Mouse (Mus musculus): Measurements from ENCODE around the gene Cadps. TPM values are rescaled to one million over a fixed set of nuclear protein-coding genes. Genes with fewer than 3 reads are reported as not detected.
A peak's percentile ranks its signal among the peaks of the same experiment; 100 is the strongest.

The Cadps gene
- polyA plus RNA-seq, 1 experiment from 2014 or later = 12.6 TPM

DNA sequence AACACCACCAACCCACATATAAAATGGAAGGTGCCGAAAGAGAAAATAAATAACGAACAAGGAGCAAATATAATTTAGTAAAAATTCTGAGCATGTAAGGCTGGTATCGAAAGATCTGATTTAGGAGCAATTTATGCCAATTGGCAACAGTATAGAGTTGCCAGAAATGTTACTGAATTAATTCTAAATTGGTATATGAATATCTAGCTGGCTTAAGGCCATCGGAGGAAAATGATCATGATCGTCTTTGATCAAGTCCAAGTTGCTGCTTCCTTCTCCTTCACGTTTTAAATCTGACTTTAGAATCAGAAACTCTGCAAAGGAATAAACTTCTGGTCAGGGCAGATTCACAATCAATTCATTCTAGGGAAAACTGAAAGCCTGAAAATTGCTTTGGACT, 374.0 kb downstream of the Cadps start:
- Histone ChIP-seq H3K4me3 (ENCODE audit: low read depth, low read length) (no peak overlapping the region), H3K27ac (ENCODE audit: low read depth, low read length) (no peak overlapping the region), H3K4me2 (no peak overlapping the region), H3K9ac (ENCODE audit: low read length) (no peak overlapping the region), H3K36me3 (ENCODE audit: control insufficient read depth, insufficient read depth, low read length) (no peaks in the 10 kb centered on the region), H3K27me3 (ENCODE audit: control insufficient read depth, insufficient read depth, low read length) (no peaks in the 10 kb centered on the region), H3K4me1 (ENCODE audit: control insufficient read depth, insufficient read depth, low read length) (no peaks in the 10 kb centered on the region), H3K9me3 (ENCODE audit: control insufficient read depth, low read length) (no peaks in the 10 kb centered on the region)
- ATAC-seq (ENCODE audit: low FRiP score) (no peak), DNase-seq (ENCODE audit: low spot score, missing footprints) (no peak)
- 91% methylated on average over 6 of the region's 6 CpGs for WGBS

DNA sequence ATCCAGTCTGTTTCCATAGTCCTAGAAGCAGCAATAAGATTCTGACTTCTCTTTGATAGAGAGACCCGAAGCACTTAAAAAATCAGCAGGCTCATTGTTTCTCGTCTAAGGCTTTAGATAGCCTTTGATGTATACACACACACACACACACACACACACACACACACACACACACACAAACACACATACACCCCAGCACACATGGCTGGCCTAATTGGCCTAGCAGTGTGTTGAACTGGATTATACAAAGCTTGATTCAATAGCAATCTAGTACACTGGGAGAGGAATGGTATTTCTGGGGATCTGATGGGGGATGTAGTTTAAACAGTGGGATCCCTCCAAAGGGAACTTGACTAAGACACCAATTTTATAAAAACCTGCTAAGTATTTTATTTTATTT, 381.9 kb downstream of the Cadps start:
- Histone ChIP-seq H3K27ac (ENCODE audit: low read depth, low read length) (no peak overlapping the region), H3K9ac (ENCODE audit: low read length) (no peak overlapping the region), H3K4me3 (ENCODE audit: low read depth, low read length) (no peak overlapping the region), H3K4me1 (ENCODE audit: control insufficient read depth, insufficient read depth, low read length) (no peaks in the 10 kb centered on the region), H3K4me2 (no peak overlapping the region), H3K36me3 (ENCODE audit: control insufficient read depth, insufficient read depth, low read length) (no peaks in the 10 kb centered on the region), H3K9me3 (ENCODE audit: control insufficient read depth, low read length) (no peaks in the 10 kb centered on the region), H3K27me3 (ENCODE audit: control insufficient read depth, insufficient read depth, low read length) (no peaks in the 10 kb centered on the region)
- WGBS = 47% methylated on average over 2 of the region's 2 CpGs
- ATAC-seq (ENCODE audit: low FRiP score) (0 out of 2 replicates have a peak, but pooled peaks have one; percentile 33), DNase-seq (ENCODE audit: low spot score, missing footprints) (no peak)

DNA sequence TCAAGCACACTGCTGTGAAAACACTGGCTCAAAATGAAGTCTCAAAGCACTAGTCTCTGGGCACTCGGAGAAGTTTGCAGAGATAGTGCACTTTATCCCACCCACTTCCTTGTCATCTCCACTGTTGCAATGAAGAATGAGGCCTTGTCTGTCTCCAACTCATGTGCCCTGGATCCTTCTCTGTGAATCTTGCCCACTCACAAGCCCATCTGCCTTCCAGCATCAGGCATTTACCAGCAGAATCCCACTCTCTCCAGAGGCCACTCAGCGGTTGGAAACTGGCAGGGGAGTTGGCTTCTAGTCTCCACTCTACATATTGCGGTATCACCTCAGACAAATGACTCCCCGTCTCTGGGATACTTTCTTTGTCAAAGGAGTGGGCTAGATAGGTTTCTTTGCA, 384.9 kb downstream of the Cadps start:
- ATAC-seq (ENCODE audit: low FRiP score) = no peak
- Histone ChIP-seq H3K9ac (ENCODE audit: low read length) (no peak overlapping the region), H3K27me3 (ENCODE audit: control insufficient read depth, insufficient read depth, low read length) (no peaks in the 10 kb centered on the region), H3K36me3 (ENCODE audit: control insufficient read depth, insufficient read depth, low read length) (no peaks in the 10 kb centered on the region), H3K4me2 (no peak overlapping the region), H3K9me3 (ENCODE audit: control insufficient read depth, low read length) (no peaks in the 10 kb centered on the region), H3K27ac (ENCODE audit: low read depth, low read length) (no peak overlapping the region), H3K4me1 (ENCODE audit: control insufficient read depth, insufficient read depth, low read length) (no peaks in the 10 kb centered on the region), H3K4me3 (ENCODE audit: low read depth, low read length) (no peak overlapping the region)
- DNase-seq (ENCODE audit: low spot score, missing footprints) = no peak
- 82% methylated on average over 4 of the region's 4 CpGs for WGBS

DNA sequence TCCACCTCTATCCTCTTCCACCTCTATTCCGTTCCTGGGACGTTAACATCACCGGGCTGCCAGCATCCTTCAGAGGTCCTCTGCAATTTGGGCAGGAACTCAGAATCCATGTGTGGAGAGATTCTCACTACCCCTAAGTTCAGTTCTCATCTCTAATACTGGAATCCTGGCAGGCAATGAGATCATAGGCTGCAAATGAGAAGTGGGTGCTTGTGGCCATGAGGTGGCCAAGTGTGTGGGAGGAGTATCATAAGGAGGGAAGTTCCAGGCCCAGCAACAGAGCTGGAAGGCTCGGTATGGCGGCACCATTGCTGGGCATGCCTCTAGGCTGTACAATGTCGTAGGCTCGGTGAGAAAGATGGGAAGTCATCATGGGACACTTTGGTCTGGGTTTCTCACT, 385.5 kb downstream of the Cadps start:
- no peaks in the 10 kb centered on the region for H3K36me3 ChIP-seq (ENCODE audit: control insufficient read depth, insufficient read depth, low read length)
- H3K4me3 ChIP-seq (ENCODE audit: low read depth, low read length) = no peak overlapping the region
- ATAC-seq (ENCODE audit: low FRiP score) (no peak), DNase-seq (ENCODE audit: low spot score, missing footprints) (no peak)
- H3K27me3 ChIP-seq (ENCODE audit: control insufficient read depth, insufficient read depth, low read length) = no peaks in the 10 kb centered on the region
- no peaks in the 10 kb centered on the region for H3K9me3 ChIP-seq (ENCODE audit: control insufficient read depth, low read length)
- no peaks in the 10 kb centered on the region for H3K4me1 ChIP-seq (ENCODE audit: control insufficient read depth, insufficient read depth, low read length)
- no peak overlapping the region for H3K27ac ChIP-seq (ENCODE audit: low read depth, low read length)
- no peak overlapping the region for H3K4me2 ChIP-seq
- H3K9ac ChIP-seq (ENCODE audit: low read length) = no peak overlapping the region
- 85% methylated on average over 7 of the region's 7 CpGs for WGBS

DNA sequence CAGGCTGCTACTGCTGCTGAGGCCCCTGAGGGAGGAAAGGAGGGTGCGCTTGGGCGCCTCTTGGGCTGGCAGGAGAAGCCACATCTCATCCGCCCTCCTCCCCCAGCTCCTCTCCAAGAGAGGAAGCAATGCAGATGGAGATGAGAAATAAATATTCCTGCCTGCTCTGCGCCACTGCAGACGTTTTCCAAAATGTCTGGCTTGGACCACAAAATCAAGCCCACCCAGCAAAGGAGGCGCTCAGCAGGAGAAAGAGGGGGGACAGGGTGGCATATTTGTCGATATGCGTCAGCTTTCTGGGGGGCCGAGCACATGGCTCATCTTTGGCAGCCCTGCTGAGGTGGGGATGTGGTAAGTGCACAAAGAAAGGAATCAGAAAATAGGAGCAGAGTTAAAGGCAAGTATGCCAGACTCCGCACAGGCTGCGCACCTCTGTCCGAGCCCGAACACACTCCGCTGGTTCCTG, 385.9 kb downstream of the Cadps start:
- H3K4me2 ChIP-seq = no peak overlapping the region
- no peak overlapping the region for H3K9ac ChIP-seq (ENCODE audit: low read length)
- ATAC-seq (ENCODE audit: low FRiP score) = no peak
- H3K36me3 ChIP-seq (ENCODE audit: control insufficient read depth, insufficient read depth, low read length) = no peaks in the 10 kb centered on the region
- H3K4me3 ChIP-seq (ENCODE audit: low read depth, low read length) = no peak overlapping the region
- no peak overlapping the region for H3K27ac ChIP-seq (ENCODE audit: low read depth, low read length)
- H3K27me3 ChIP-seq (ENCODE audit: control insufficient read depth, insufficient read depth, low read length) = no peaks in the 10 kb centered on the region
- H3K9me3 ChIP-seq (ENCODE audit: control insufficient read depth, low read length) = no peaks in the 10 kb centered on the region
- WGBS = 87% methylated on average over 14 of the region's 14 CpGs
- no peaks in the 10 kb centered on the region for H3K4me1 ChIP-seq (ENCODE audit: control insufficient read depth, insufficient read depth, low read length)
- no peak for DNase-seq (ENCODE audit: low spot score, missing footprints)

DNA sequence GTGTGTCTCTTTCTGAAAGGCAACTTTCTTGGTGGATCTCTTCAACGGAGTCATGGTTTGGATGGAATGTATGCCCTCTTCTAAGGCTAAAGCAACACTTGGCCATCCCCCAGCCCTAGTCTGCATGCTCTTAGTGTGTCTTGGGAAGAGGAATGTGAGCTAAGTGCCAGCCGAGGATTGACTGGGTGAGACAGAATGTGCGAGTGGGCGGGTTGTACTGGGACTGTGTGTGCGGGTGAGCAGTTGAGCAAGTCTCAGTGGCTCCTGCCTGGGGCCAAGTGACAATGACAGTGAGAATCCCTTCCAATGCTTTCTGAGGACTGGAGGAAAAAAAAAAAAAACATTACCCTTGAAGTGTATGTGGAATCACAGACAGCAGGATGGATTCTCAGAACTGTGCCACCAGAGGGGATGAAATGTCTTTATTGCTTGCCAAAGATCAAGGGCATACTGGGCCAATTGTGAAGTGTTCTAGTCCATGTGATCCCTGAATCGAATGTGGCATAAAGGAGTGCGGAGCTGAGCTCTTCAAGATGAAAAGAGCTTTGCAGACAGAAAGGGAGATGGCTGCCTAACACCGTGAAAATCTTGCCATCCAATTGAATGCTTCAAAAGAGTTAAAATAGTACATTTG, 394.7 kb downstream of the Cadps start:
- ATAC-seq (ENCODE audit: low FRiP score) (no peak), DNase-seq (ENCODE audit: low spot score, missing footprints) (no peak)
- Histone ChIP-seq H3K9me3 (ENCODE audit: control insufficient read depth, low read length) (no peaks in the 10 kb centered on the region), H3K4me1 (ENCODE audit: control insufficient read depth, insufficient read depth, low read length) (no peaks in the 10 kb centered on the region), H3K4me3 (ENCODE audit: low read depth, low read length) (no peak overlapping the region), H3K9ac (ENCODE audit: low read length) (no peak overlapping the region), H3K27me3 (ENCODE audit: control insufficient read depth, insufficient read depth, low read length) (no peaks in the 10 kb centered on the region), H3K36me3 (ENCODE audit: control insufficient read depth, insufficient read depth, low read length) (no peaks in the 10 kb centered on the region), H3K27ac (ENCODE audit: low read depth, low read length) (no peak overlapping the region), H3K4me2 (no peak overlapping the region)
- WGBS = 77% methylated on average over 8 of the region's 8 CpGs

DNA sequence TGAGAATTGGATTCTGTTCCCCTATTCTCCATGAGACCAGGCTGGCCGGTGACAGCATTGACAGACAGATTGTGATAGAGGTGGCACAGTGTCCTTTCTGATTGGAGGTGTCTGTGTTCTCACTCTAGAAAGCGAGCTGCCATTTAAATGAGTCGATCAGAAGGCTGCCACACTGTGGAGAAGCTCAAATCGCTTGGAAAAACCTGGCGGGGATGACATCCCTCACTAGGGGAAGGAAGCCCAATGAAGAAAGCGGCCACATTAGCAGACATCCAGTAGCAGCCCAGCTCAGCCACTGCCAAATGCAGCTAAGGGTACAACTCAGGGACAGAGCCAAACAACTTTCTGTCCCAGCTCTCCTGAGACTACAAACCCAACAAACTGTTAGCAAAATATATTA, 397.6 kb downstream of the Cadps start:
- Histone ChIP-seq H3K9me3 (ENCODE audit: control insufficient read depth, low read length) (no peaks in the 10 kb centered on the region), H3K4me1 (ENCODE audit: control insufficient read depth, insufficient read depth, low read length) (no peaks in the 10 kb centered on the region), H3K27ac (ENCODE audit: low read depth, low read length) (no peak overlapping the region), H3K4me3 (ENCODE audit: low read depth, low read length) (no peak overlapping the region), H3K4me2 (no peak overlapping the region), H3K27me3 (ENCODE audit: control insufficient read depth, insufficient read depth, low read length) (no peaks in the 10 kb centered on the region), H3K9ac (ENCODE audit: low read length) (no peak overlapping the region), H3K36me3 (ENCODE audit: control insufficient read depth, insufficient read depth, low read length) (no peaks in the 10 kb centered on the region)
- ATAC-seq (ENCODE audit: low FRiP score) (no peak), DNase-seq (ENCODE audit: low spot score, missing footprints) (no peak)
- WGBS = 72% methylated on average over 6 of the region's 6 CpGs

DNA sequence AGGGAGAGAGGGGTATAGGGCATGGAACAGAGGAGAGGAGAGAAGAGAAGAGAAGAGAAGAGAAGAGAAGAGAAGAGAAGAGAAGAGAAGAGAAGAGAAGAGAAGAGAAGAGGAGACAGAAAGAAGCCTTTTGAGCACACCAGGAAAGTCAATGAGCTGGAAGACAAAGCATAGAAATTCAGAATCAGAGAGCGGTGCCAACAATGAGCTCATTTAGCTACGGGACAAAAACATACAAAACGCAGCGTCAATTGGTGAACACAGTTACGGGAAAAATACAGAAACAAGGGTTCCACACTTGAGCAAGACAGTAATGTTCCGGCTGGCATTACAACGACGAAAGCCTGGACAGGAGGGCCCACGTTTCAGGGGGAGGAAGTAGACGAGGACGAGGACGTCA, 412.6 kb downstream of the Cadps start:
- no peak overlapping the region for H3K27ac ChIP-seq (ENCODE audit: low read depth, low read length)
- H3K27me3 ChIP-seq (ENCODE audit: control insufficient read depth, insufficient read depth, low read length) = peaks cover 5% of the 10 kb centered on the region; the same call in 1 of the 2 replicates
- H3K4me3 ChIP-seq (ENCODE audit: low read depth, low read length) = no peak overlapping the region
- no peaks in the 10 kb centered on the region for H3K4me1 ChIP-seq (ENCODE audit: control insufficient read depth, insufficient read depth, low read length)
- no peak overlapping the region for H3K4me2 ChIP-seq
- H3K9me3 ChIP-seq (ENCODE audit: control insufficient read depth, low read length) = no peaks in the 10 kb centered on the region
- H3K36me3 ChIP-seq (ENCODE audit: control insufficient read depth, insufficient read depth, low read length) = no peaks in the 10 kb centered on the region
- 87% methylated on average over 12 of the region's 12 CpGs for WGBS
- DNase-seq (ENCODE audit: low spot score, missing footprints) (no peak), ATAC-seq (ENCODE audit: low FRiP score) (no peak)
- no peak overlapping the region for H3K9ac ChIP-seq (ENCODE audit: low read length)

DNA sequence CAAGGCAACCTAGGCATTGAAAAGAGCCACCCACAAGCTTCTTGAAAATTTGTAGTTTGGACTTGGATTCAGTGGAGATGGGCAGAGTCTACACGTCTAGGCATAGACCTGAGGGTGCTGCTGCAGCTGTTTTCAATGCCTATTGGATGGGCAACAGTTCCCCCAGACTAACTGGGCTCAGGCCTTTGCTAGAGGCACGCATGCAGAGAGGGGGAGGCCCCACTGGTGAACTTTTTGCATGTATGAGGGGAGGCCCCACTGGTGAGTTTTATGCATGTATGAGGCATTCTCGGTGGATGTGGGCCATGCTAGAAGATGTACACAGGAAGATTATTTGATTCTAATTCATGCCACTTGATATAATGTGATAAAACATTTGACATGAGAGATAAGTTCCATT, 413.1 kb downstream of the Cadps start:
- Histone ChIP-seq H3K4me1 (ENCODE audit: control insufficient read depth, insufficient read depth, low read length) (no peaks in the 10 kb centered on the region), H3K9me3 (ENCODE audit: control insufficient read depth, low read length) (no peaks in the 10 kb centered on the region), H3K4me2 (no peak overlapping the region), H3K27ac (ENCODE audit: low read depth, low read length) (no peak overlapping the region), H3K4me3 (ENCODE audit: low read depth, low read length) (no peak overlapping the region), H3K9ac (ENCODE audit: low read length) (no peak overlapping the region), H3K36me3 (ENCODE audit: control insufficient read depth, insufficient read depth, low read length) (no peaks in the 10 kb centered on the region), H3K27me3 (ENCODE audit: control insufficient read depth, insufficient read depth, low read length) (peaks cover 5% of the 10 kb centered on the region; the same call in 1 of the 2 replicates)
- no peak for ATAC-seq (ENCODE audit: low FRiP score)
- no peak for DNase-seq (ENCODE audit: low spot score, missing footprints)
- WGBS = 87% methylated on average over 3 of the region's 3 CpGs

Measured in midbrain, embryonic 11.5 days (tissue).